Mouse (Mus musculus) splenic B cell, adult 2 months (primary cell): ENCODE results near the gene Tet3.

Experiments used
- DNase-seq: peaks from one replicate; pipeline ENCODE4 v3.0.0-alpha.2; 2011; ENCODE audit warnings: low read depth, low spot score
- H3K27me3 ChIP-seq: 2 replicates; pipeline ENCODE4 v1.6.1; 2012; ENCODE audit warnings: mild to moderate bottlenecking, low read length, moderate library complexity, mixed read lengths; ENCODE audit not compliant: control insufficient read depth, poor library complexity, insufficient read depth, severe bottlenecking
- H3K36me3 ChIP-seq: 2 replicates; pipeline ENCODE4 v1.6.1; 2012; ENCODE audit warnings: mild to moderate bottlenecking, low read length, moderate library complexity, mixed read lengths; ENCODE audit not compliant: control insufficient read depth, poor library complexity, insufficient read depth, severe bottlenecking

Tet3 gene

DNA sequence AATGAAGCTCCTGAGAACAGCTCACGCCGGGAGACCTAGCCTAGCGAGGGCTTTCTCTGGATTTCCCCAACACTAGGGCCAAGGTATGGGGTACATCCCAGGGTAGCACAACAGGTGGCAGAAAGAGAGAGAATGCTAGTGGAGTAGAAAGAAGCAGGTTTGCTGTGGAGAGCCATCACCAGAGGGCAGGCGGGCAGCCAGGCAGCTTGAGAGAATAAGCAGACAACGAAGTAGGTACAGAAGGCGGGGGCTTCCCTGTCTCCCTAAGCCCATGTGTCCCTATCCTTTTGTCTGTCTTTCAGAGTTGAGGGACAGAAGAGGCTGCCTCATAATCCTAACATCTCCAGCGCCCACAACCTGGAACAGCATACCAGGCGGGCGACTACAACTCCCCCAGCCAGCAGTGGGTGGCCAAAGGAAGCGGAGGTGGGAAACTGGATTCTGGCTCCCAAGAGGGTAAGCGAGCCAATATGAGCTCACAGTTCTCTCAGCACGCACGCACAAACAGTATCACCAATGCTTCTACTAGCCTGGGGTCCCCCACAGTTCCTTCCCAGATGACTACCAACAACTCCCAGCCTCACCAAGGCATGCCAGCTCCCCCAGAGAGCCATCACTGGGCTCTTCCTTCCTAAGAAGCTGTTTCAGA is 19.6 kb downstream of the Tet3 start:
- Histone ChIP-seq H3K36me3 (peaks cover 3% of the 10 kb centered on the region), H3K27me3 (no peaks in the 10 kb centered on the region)
- no peak for DNase-seq

DNA sequence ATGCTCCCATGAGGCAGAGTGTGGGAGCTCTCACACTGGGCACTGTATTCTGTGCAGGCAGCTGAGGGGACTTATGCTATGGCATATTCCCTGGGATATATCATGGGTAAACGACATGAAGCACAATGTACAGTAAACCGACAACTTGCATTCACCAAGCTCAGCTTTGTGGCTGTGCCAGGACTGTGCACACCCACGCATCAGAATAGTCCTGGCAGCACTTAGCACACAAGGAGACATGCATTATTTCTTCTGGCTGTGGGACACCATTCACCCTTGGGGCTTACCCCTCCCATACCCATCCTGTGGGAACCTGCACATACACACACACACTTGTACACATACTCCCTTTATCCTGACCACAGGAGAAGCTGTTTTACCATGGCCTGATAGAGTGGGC is 20.3 kb downstream of the Tet3 start:
- peaks cover 3% of the 10 kb centered on the region for H3K36me3 ChIP-seq
- DNase-seq: no peak

DNA sequence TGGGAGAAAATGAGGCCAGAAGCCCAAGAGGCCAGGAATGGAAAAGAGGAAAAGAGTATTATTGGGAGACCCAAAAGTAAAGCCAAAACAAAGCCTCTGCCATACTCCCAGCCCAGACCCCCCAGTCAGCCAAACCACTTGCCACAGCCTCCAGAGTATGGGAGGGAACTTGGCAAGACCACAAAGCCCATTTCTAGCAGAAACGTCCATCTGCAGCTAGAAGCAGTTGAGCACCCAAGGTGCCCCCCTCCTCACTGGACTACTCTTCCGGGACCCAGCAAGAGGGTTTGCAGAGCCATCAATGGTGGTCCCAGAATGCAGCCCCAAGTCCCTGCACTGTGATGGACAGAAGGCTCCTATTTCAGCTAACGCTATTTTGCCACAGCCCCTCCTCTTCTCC is 21.1 kb downstream of the Tet3 start:
- H3K27me3 ChIP-seq: no peaks in the 10 kb centered on the region
- peaks cover 3% of the 10 kb centered on the region for H3K36me3 ChIP-seq
- no peak for DNase-seq

More for the DNA sequence above, 20.3 kb downstream of the Tet3 start:
- no peaks in the 10 kb centered on the region for H3K27me3 ChIP-seq

DNA sequence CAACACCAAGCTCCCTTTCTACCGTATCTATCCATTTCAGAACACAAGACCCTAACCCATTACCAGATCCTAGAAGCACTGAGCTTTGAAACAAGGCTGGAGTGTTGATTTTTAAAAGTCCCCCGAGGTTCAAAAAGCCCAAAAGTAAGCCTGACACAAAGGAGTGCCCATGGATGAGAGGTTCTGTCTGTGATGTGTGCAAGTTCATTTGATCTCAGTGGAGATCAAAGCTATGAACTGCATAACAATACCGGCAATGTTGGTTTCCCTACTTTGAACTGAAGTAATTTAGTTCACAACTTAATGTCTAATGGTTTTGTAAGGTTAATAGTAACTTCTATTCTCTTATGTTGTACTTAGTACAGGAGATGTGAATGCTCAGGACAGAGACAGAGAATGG is 21.7 kb downstream of the Tet3 start:
- no peak for DNase-seq
- Histone ChIP-seq H3K36me3 (peaks cover 4% of the 10 kb centered on the region), H3K27me3 (no peaks in the 10 kb centered on the region)

DNA sequence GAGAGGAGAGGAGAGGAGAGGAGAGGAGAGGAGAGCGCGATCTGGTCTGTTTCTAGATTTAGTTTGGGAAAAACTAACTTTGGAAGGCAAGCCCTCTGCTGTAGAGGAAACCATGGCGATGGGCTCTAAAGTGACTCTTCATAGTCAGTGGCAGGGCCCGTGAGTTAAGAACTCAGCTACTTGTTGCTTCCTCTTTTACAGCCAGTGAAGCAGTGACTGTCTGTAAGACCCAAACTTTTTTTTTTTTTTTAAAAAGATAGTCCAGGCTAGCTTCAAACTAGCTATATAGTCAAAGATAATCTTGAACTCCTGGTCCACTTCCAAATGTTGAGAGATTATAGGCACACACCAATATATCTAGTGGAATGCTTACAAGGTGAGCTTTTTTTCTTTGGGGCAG is 22.3 kb downstream of the Tet3 start:
- H3K27me3 ChIP-seq: no peaks in the 10 kb centered on the region
- DNase-seq: peak; percentile 71
- peaks cover 4% of the 10 kb centered on the region for H3K36me3 ChIP-seq

DNA sequence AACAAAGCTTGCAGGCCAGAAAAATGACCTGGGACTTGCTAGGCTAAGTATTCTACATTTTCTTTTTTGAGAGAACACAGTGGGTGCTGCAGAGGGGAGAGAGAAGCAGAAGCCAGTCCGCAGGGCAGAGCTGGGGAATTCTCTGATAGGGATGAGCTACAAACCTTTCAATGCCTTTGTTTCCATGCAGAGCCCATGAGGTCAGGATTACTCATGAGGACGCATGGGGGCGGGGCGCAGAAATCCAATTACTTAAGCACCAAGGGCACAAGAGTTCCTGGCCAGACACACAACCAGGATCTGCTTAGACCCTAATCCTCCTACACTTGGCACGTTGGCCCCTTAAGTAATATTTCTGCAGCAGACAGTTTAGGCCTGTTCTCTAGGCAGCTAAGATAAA is 23.7 kb downstream of the Tet3 start:
- DNase-seq: no peak

DNA sequence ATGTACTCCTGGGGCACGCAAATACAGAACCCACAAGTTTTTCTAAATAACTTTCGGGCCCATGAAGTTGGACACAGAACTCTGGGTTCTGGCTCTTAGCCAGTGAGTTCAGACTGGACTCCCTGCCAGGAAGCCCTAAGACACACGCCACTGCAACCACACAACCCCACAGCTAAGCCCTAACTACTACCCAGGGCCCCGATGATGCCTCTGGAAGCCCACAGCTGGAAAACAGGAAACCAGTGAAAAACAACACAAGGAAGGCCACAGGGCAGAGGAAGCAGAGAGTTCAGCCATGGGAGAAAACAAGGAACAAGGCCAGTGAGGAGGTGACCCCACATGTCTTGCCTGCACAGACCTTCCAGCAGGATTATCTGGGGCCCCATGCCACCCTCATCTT is 25.3 kb downstream of the Tet3 start:
- H3K27me3 ChIP-seq: no peaks in the 10 kb centered on the region
- peaks cover 9% of the 10 kb centered on the region for H3K36me3 ChIP-seq
- DNase-seq: no peak

More for the DNA sequence above, 23.7 kb downstream of the Tet3 start:
- Histone ChIP-seq H3K36me3 (peaks cover 9% of the 10 kb centered on the region), H3K27me3 (no peaks in the 10 kb centered on the region)

DNA sequence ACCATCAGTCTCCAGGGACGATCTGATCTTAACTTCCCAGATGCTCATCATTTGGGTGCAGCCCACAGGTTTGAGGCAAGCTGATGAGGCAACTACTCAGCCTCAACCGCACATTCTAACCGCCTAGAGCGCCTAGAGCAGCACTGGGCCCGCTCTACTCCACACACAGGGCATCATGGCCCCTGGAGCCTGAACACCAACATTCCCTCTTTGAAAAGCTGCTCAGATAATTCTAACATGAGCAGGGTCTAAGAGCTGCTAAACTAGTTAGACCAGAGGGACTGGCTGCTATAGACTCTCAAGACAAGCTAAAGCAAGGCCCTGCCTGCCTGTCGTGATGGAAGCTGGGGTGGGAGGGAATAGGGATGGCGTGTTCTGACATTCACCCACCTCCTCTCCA is 25.9 kb downstream of the Tet3 start:
- no peaks in the 10 kb centered on the region for H3K27me3 ChIP-seq
- DNase-seq: no peak
- peaks cover 9% of the 10 kb centered on the region for H3K36me3 ChIP-seq

DNA sequence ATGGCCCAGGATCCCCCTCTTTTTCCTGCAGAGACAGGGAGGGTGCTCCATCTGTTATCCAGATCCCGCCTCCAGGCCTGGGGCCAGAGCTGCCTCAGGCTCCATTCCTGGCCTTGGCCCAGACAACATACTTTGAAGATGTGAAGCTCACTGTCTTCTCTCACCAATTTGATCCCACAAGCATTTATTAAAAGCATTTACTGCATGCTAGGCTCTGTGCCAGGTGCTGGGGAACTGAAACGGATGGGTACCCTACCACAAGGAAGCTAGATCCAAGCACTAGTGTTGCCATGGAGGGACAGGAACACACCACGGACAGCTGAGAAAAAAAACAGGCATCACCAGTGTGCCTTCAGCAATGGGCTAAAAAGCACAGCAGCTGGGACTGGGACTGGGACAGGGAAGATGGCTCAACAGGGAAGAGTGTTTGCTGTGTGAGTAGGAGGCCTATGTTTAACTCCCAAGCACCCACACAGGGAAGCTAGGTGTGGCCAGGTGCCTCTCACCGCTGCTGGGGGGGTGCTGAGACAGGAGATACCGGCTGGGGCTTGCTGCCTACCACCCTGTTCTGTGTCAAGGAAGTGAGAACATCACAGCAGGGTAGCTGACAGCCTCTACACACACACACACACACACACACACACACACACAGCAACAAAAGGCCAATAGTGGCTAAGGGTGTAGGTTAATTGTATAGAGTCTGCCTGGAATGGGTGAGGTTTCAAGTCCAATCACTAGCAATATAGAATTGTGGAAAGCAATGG is 30.7 kb downstream of the Tet3 start:
- no peaks in the 10 kb centered on the region for H3K27me3 ChIP-seq
- peaks cover 9% of the 10 kb centered on the region for H3K36me3 ChIP-seq
- DNase-seq: no peak

DNA sequence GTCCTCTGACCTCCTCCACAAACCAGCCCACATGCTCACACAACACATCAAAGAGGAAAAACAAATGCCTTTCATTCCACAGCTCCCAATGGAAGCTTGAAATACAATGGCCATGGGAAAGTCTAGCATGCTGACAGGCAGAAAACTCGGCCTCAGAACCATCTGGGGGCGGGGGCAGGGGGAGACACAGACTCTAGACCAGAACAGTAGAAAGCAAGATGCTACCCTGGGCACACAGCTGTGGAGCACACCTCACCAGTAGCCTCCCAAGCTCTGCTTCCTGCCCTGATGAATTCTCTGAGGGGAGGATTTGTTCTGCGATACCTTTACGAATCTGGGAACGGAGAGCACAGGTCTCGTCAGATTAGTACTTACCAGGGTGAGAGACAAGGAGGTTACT is 31.4 kb downstream of the Tet3 start:
- DNase-seq: no peak
- Histone ChIP-seq H3K27me3 (no peaks in the 10 kb centered on the region), H3K36me3 (peaks cover 9% of the 10 kb centered on the region)

DNA sequence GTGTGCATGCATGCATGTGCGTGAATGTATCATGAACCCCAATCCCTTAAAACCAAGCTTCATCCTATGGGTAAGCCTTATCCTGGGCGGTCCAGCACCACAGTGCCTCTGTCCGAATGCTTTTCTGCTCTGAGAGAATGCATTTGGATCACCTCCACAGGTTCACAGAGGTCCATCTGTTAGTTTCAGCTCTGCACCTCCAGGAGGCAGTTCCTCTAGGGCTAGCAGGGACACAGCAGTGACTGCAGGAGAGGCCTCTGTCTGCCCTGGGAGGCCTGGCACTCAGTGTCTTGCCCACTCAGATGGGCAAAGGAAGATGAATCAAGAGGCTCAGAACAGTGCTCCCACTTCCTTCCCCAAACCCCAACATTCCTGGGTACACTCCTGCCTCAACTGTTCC is 32.3 kb downstream of the Tet3 start:
- no peaks in the 10 kb centered on the region for H3K27me3 ChIP-seq
- no peak for DNase-seq
- H3K36me3 ChIP-seq: peaks cover 7% of the 10 kb centered on the region

DNA sequence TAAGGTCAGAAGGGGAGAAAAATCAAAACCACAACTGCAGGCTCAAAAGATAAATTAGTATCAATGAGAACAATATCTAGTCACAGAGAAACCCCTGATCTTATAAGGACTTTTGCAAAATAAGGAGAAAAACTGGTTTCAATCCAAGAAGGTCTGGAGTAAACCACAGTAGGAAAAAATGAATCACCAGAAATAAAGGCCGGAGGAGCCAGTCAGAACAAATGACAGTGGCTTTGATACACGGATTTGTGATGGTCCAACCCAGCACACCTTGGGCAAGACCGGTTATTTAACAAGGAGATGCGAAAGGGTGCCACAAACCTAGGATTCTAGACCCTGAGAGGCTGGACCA is 34.9 kb downstream of the Tet3 start:
- no peaks in the 10 kb centered on the region for H3K27me3 ChIP-seq
- peaks cover 3% of the 10 kb centered on the region for H3K36me3 ChIP-seq
- no peak for DNase-seq

DNA sequence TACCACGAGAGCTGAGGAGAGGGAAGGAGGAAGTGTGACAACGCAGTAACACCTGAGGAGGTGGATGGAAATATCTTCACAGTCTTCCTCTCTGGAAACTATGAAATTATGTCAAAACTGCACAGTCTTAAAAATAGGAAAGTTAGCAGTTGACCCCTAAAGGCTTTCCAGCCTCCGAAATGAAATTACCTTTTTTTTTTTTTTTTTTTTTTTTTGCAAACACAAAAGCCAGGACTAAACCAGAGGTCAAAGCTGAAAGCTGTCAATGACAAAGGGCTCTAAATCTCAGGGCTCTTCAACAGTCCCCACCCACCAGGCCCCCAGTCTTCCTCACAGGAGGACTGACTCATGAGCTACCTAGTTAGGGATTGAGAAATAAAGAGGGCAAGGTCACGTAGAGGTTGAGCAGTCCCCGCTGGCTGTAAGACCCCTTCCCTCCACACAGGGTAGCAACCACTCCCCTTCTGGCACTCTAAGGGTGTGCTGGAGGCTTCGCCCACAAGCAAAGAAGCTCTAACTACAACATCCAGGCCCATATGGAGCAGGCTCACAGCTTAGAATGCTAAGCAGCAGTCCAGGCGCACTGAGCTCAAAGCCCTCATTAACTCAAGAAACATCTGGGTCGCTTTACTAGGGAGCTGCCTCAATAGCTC is 35.4 kb downstream of the Tet3 start:
- Histone ChIP-seq H3K36me3 (peaks cover 3% of the 10 kb centered on the region), H3K27me3 (no peaks in the 10 kb centered on the region)
- DNase-seq: no peak

DNA sequence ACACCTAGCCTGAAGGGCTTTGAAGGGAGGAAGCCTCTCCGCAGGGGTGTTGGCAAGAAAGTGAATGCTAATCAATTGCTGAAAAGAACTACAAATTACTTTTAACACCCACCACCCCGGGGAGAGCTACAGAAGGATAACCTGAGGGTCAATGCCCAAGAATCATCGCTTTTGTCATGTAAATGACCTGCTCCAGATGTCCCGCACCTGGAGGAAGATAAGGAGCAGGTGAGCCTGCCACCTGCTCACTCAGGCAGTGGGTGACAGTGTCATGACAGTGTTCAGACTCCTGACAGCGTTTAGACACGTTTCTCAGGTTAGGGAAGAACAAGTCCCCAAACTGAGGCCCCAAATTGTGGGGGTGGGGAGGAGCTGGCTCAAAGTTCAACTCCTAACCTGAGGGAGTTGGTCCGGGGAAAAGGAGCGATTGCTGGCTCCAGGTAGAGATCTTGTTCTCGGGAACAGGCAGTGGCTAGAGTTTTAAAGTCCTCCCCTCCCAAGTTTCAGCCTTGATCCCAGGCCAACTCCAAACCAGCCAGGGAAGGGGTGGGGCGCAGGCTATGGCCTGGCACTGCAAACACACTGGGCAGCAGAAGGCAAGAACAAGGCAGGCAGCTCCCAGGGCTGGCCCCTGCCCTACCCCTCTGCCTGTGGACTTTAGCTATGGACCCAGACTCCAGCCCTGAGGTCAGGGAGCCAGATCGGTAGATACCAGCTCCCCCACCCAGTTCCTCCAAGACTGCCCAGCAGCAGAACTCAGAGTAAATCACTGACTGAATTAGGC is 36.8 kb downstream of the Tet3 start:
- DNase-seq: no peak
- Histone ChIP-seq H3K36me3 (peaks cover 5% of the 10 kb centered on the region), H3K27me3 (no peaks in the 10 kb centered on the region)

DNA sequence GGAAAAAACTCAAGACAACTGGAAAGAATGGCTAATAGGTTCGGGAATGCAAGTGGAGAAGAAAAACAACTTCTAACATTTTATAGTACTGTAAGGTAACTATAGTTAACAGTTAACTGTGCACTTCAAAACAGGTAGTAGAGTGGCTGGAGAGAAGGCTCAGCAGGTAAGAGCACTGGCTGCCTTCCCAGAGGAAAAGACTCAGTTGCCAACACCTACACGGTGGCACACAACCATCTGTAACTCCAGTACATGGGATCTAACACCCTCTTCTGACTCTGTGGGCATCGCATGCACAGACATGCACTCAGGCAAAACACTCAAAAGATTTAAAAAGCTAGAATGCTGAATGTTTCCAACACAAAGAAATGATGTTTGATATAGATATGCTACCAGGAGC is 39.4 kb downstream of the Tet3 start:
- DNase-seq: no peak
- Histone ChIP-seq H3K27me3 (no peaks in the 10 kb centered on the region), H3K36me3 (peaks cover 5% of the 10 kb centered on the region)
